Mouse (Mus musculus): ENCODE results near the gene Rora.

The Rora gene

GRCm38 (mm10) chr9:69114429-69114984 lies 460.9 kb downstream of the Rora start:
- in situ Hi-C loops (cut with MboI; ENCODE audit: unreplicated experiment in 2 of 2): no loop called here

GRCm38 (mm10) chr9:69116740-69117139 lies 463.2 kb downstream of the Rora start:
- in situ Hi-C loops (cut with MboI; ENCODE audit: unreplicated experiment in 2 of 2): no loop called here

- in situ Hi-C loops (cut with MboI; ENCODE audit: unreplicated experiment in 2 of 2): no loop called here
Measured at GRCm38 (mm10) chr9:69121117-69121740, 467.6 kb downstream of the Rora start.

- in situ Hi-C loops (cut with MboI; ENCODE audit: unreplicated experiment in 2 of 2): no loop called here
Measured at GRCm38 (mm10) chr9:69125011-69125786, 471.6 kb downstream of the Rora start.

- in situ Hi-C loops (cut with MboI; ENCODE audit: unreplicated experiment in 2 of 2): no loop called here
Measured at GRCm38 (mm10) chr9:69125787-69126161, 472.2 kb downstream of the Rora start.

- in situ Hi-C loops (cut with MboI; ENCODE audit: unreplicated experiment in 2 of 2): no loop called here
Measured at GRCm38 (mm10) chr9:69126595-69126994, 473.0 kb downstream of the Rora start.

- in situ Hi-C loops (cut with MboI; ENCODE audit: unreplicated experiment in 2 of 2): no loop called here
Measured at GRCm38 (mm10) chr9:69128335-69128734, 474.7 kb downstream of the Rora start.

GRCm38 (mm10) chr9:69132995-69133394 lies 479.4 kb downstream of the Rora start:
- in situ Hi-C loops (cut with MboI; ENCODE audit: unreplicated experiment in 2 of 2): no loop called here

GRCm38 (mm10) chr9:69133696-69134095 lies 480.1 kb downstream of the Rora start:
- in situ Hi-C loops (cut with MboI; ENCODE audit: unreplicated experiment in 2 of 2): no loop called here

GRCm38 (mm10) chr9:69134604-69135003 lies 481.0 kb downstream of the Rora start:
- in situ Hi-C loops (cut with MboI; ENCODE audit: unreplicated experiment in 2 of 2): no loop called here

GRCm38 (mm10) chr9:69136821-69137220 lies 483.2 kb downstream of the Rora start:
- in situ Hi-C loops (cut with MboI; ENCODE audit: unreplicated experiment in 2 of 2): no loop called here

- in situ Hi-C loops (cut with MboI; ENCODE audit: unreplicated experiment in 2 of 2): no loop called here
Measured at GRCm38 (mm10) chr9:69137398-69137797, 483.8 kb downstream of the Rora start.

GRCm38 (mm10) chr9:69140144-69140543 lies 486.6 kb downstream of the Rora start:
- in situ Hi-C loops (cut with MboI; ENCODE audit: unreplicated experiment in 2 of 2): no loop called here

- in situ Hi-C loops (cut with MboI; ENCODE audit: unreplicated experiment in 2 of 2): no loop called here
Measured at GRCm38 (mm10) chr9:69141859-69142258, 488.3 kb downstream of the Rora start.

- in situ Hi-C loops (cut with MboI; ENCODE audit: unreplicated experiment in 2 of 2): no loop called here
Measured at GRCm38 (mm10) chr9:69146937-69147336, 493.4 kb downstream of the Rora start.

GRCm38 (mm10) chr9:69150224-69150623 lies 496.6 kb downstream of the Rora start:
- in situ Hi-C loops (cut with MboI; ENCODE audit: unreplicated experiment in 2 of 2): no loop called here

GRCm38 (mm10) chr9:69154684-69155083 lies 501.1 kb downstream of the Rora start:
- in situ Hi-C loops (cut with MboI; ENCODE audit: unreplicated experiment in 2 of 2): no loop called here

- in situ Hi-C loops (cut with MboI; ENCODE audit: unreplicated experiment in 2 of 2): no loop called here
Measured at GRCm38 (mm10) chr9:69155836-69156595, 502.4 kb downstream of the Rora start.

- in situ Hi-C loops (cut with MboI; ENCODE audit: unreplicated experiment in 2 of 2): no loop called here
Measured at GRCm38 (mm10) chr9:69160818-69161217, 507.2 kb downstream of the Rora start.

GRCm38 (mm10) chr9:69164653-69165052 lies 511.1 kb downstream of the Rora start:
- in situ Hi-C loops (cut with MboI; ENCODE audit: unreplicated experiment in 2 of 2): no loop called here

Data from v-Abl transformed pro-B cells (cell line).